Mouse (Mus musculus) liver, postnatal 0 days (tissue): Measurements from ENCODE around the gene Fam98c. TPM values are rescaled to one million over a fixed set of nuclear protein-coding genes. Genes with fewer than 3 reads are reported as not detected.
A peak's percentile ranks its signal among the peaks of the same experiment; 100 is the strongest.
"Not testable (repeated sequence)": the region's sequence is repeated elsewhere in the genome, so short reads cannot be mapped to it uniquely, and the experiment has no call there.

ENCODE experiments used
- ATAC-seq: fragments of 200-750 bp; cut with Nextera tagmentation; 2 replicates; pipeline ENCODE4 v1.8.0; 2017; ENCODE audit warnings: mild to moderate bottlenecking, moderate library complexity
- DNase-seq: peaks from one replicate; pipeline ENCODE4 v3.0.0-alpha.2; 2016
- H3K27ac ChIP-seq: fragments of 300-500 bp; sonication (generic); 2 replicates; pipeline ENCODE4 v1.5.1; 2014; ENCODE audit warnings: antibody characterized with exemption, moderate library complexity, mild to moderate bottlenecking, low read depth
- H3K27me3 ChIP-seq: fragments of 300-500 bp; sonication (generic); 2 replicates; pipeline ENCODE4 v1.6.1; 2014; ENCODE audit warnings: low read length, control low read depth, mixed read lengths; ENCODE audit not compliant: insufficient read depth
- H3K36me3 ChIP-seq: fragments of 300-500 bp; sonication (generic); replicated peaks from 2 replicates; pipeline ENCODE4 v1.6.1; 2014; ENCODE audit warnings: mild to moderate bottlenecking, control low read depth, low read length, moderate library complexity, mixed read lengths; ENCODE audit not compliant: insufficient read depth
- H3K4me1 ChIP-seq: fragments of 300-500 bp; sonication (generic); 2 replicates; pipeline ENCODE4 v1.6.1; 2014; ENCODE audit warnings: antibody characterized with exemption, mild to moderate bottlenecking, control low read depth; ENCODE audit not compliant: insufficient read depth
- H3K4me2 ChIP-seq: fragments of 300-500 bp; sonication (generic); 2 replicates; pipeline ENCODE4 v1.6.1; 2014; ENCODE audit warnings: low read depth, mild to moderate bottlenecking, low read length, moderate library complexity, mixed read lengths
- H3K4me3 ChIP-seq: fragments of 300-500 bp; sonication (generic); 2 replicates; pipeline ENCODE4 v1.5.1; 2014; ENCODE audit warnings: low read depth, low read length
- H3K9ac ChIP-seq: fragments of 300-500 bp; sonication (generic); replicated peaks from 2 replicates; pipeline ENCODE4 v1.6.1; 2014; ENCODE audit warnings: mild to moderate bottlenecking, moderate library complexity
- H3K9me3 ChIP-seq: fragments of 300-500 bp; sonication (generic); 2 replicates; pipeline ENCODE4 v1.6.1; 2016; ENCODE audit warnings: mild to moderate bottlenecking, control low read depth, low read length, mixed read lengths
- CTCF ChIP-seq: sonication (generic); IDR thresholded peaks from 2 replicates; pipeline ENCODE4 v1.5.1; 2016; ENCODE audit warnings: antibody characterized with exemption, low read depth
- EP300 ChIP-seq: IDR thresholded peaks from 2 replicates; pipeline ENCODE4 v1.6.1; 2016; ENCODE audit warnings: antibody characterized with exemption, low read depth, mild to moderate bottlenecking
- WGBS: fragments of 180-500 bp; shearing (Covaris S2); extraction: QIAGEN DNeasy Blood & Tissue Kit; methylation state at CpG from one replicate; pipeline ENCODE4 v1.1.7; 2014; ENCODE audit not compliant: insufficient replicate concordance; 5-methylcytosine and 5-hydroxymethylcytosine counted together
- polyA plus RNA-seq: library from polyadenylated mRNA; unstranded; fragments of >200 nt; fragmentation: Nextera tagmentation; extraction: Ambion mirVana; gene quantifications from 2 replicates; pipeline ENCODE4 v1.2.1, GENCODE M21; 2015

Fam98c gene
- polyA plus RNA-seq, 1 experiment from 2014 or later: 10.5 TPM

GRCm38 (mm10) chr7:29144006-29144405 is 12.0 kb downstream of the Fam98c start:
- TF ChIP-seq EP300 (no peak), CTCF (no peak)
- Histone ChIP-seq H3K27ac (no peak overlapping the region), H3K9ac (no peak overlapping the region), H3K9me3 (no peaks in the 10 kb centered on the region), H3K27me3 (no peaks in the 10 kb centered on the region), H3K36me3 (no peaks in the 10 kb centered on the region), H3K4me3 (no peak overlapping the region), H3K4me1 (peaks cover 4% of the 10 kb centered on the region; the same call in 1 of the 2 replicates), H3K4me2 (no peak overlapping the region)
- ATAC-seq: no peak
- DNase-seq: no peak
- WGBS: 61% methylated on average over 4 of the region's 4 CpGs

DNA sequence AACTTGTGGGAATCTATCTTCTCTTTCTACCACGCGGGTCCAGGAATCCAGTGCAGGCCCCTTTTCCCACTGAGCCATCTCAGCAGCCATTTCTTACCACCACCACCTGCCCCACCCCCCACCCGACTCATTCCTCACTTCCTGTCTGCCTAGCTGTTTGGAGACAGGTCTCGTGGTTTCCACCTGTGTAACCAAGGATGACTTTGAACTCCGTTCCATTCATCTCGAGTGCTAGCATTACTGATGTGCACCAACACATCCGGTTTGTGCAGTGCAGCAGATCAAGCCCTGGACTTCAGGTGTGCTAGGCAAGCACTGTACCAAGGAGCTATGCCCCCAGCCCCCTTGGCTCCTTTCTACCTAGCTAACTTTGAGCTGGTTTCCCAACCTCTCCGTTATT is 14.6 kb downstream of the Fam98c start:
- DNase-seq: no peak

DNA sequence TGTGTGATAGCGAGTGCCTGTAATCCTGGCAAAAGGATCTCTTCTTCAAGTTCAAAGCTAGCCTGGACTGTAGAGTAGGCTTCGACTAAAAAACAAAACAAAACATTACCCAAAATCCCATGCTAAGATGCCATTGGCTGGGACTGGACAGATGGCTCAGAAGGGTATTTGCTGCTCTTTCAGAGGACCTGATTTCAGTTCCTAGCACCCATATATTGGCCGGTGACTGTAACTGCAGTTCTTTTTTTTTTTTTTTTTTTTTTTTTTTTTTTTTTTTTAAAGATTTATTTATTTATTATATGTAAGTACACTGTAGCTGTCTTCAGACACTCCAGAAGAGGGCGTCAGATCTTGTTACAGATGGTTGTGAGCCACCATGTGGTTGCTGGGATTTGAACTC is 16.8 kb downstream of the Fam98c start:
- not testable (repeated sequence) for H3K36me3 ChIP-seq, H3K9me3 ChIP-seq, H3K27me3 ChIP-seq, ATAC-seq, H3K9ac ChIP-seq, H3K27ac ChIP-seq, H3K4me1 ChIP-seq, H3K4me3 ChIP-seq, DNase-seq, H3K4me2 ChIP-seq
- whole genome bisulfite sequencing: 82% methylated on average over 3 of the region's 4 CpGs

More for the DNA sequence above, 14.6 kb downstream of the Fam98c start:
- no peak overlapping the region for H3K9ac ChIP-seq
- TF ChIP-seq EP300 (no peak), CTCF (no peak)
- no peaks in the 10 kb centered on the region for H3K9me3 ChIP-seq
- 61% methylated on average over 8 of the region's 8 CpGs for WGBS
- H3K27me3 ChIP-seq: no peaks in the 10 kb centered on the region
- H3K27ac ChIP-seq: no peak overlapping the region
- ATAC-seq: no peak
- no peaks in the 10 kb centered on the region for H3K36me3 ChIP-seq
- no peak overlapping the region for H3K4me2 ChIP-seq
- peaks cover 4% of the 10 kb centered on the region; the same call in 1 of the 2 replicates for H3K4me1 ChIP-seq
- H3K4me3 ChIP-seq: no peak overlapping the region

DNA sequence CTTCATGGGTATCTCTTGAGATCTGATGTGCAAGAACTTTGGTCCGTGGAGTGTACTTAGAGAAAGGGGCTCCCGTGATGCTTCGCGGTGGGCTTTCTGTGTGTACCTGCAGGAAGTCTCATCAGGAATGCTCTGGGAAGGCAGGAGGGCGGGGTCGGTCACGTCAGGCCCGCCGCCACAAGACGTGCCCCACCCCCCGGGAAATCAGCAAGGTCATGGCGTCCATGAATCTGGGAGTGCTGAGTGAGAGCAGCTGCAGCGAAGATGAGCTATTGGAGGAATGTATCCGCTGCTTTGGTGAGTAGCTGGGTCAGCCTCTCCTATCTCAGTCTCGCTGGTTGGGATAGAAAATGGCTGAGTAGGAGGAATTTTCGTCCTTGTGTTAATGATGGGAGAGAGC is 18.6 kb downstream of the Fam98c start:
- Histone ChIP-seq H3K36me3 (no peaks in the 10 kb centered on the region), H3K4me1 (no peaks in the 10 kb centered on the region), H3K27ac (no peak overlapping the region), H3K9me3 (no peaks in the 10 kb centered on the region), H3K27me3 (no peaks in the 10 kb centered on the region), H3K4me2 (no peak overlapping the region), H3K9ac (no peak overlapping the region), H3K4me3 (no peak overlapping the region)
- TF ChIP-seq EP300 (no peak), CTCF (no peak)
- ATAC-seq (no peak), DNase-seq (no peak)
- WGBS: 59% methylated on average over 16 of the region's 16 CpGs

DNA sequence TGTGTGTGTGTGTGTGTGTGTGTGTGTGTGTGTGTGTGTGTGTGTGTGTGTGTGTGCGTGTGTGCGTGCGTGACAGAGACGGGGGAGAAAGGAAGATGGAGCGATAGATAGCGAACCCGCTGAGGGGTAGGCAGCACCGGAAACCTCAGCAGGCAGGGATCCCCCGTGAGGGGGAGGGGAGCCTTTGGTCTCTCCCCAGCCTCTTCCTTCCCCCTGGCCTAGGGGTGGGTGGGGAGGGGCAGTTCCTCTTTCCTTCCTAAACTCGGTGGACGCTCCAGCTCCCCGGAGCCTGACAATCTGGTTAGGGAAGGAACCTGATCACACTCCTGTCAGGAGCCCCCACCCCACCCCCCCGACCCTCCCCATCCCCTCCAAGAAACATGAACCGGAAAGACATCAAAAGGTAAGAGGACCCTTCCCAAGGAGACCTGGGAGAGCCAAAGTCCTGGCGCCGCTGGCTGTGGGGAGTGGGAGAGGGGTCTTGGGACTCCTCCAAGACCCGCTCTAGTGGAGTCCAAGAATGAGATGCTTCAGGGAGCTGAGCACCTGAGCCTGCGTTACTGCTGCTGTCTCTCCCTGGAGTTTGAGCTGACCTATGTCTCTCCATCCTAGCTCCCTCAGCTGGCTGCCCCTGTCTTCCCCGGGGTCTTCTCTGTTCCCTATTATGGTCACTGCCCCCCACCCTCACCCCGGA is 21.2 kb downstream of the Fam98c start, which contains the start of gene Rasgrp4:
Gene Rasgrp4 (plus strand): TSS at position 159 of the 694 bp plus-strand sequence.
- Histone ChIP-seq H3K27me3 (no peaks in the 10 kb centered on the region), H3K4me1 (no peaks in the 10 kb centered on the region), H3K4me3 (peak within 1 kb of the TSS; percentile 43), H3K9ac (peak within 1 kb of the TSS; percentile 56), H3K9me3 (no peaks in the 10 kb centered on the region), H3K36me3 (no peaks in the 10 kb centered on the region), H3K4me2 (peak within 1 kb of the TSS; percentile 58), H3K27ac (no peak within 1 kb of the TSS)
- 0 out of 2 replicates have a peak, but pooled peaks have one; percentile 23 for ATAC-seq
- 2% methylated on average over 17 of the region's 20 CpGs for WGBS
- peak; percentile 63 for DNase-seq
- no peak for TF ChIP-seq EP300
- TF ChIP-seq CTCF: no peak

DNA sequence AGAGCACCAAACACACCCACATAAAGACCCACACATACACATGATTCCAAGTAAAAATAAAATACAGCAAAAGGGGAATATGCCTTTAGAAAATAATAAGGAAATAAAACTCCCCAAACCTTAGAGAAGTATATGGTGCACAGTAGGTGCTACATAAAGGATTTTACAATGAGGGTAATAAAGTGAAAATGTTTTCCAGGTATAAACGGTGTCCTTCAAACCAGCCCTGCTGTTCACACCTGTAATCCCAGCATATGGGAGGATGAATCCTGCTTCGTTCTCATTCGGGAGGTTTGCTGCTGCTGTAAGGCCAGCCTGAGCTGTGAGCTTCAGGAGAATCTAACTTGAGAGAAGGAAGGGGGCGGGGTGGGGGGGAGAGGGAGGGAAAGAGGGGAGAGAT is 21.8 kb downstream of the Fam98c start:
- H3K4me3 ChIP-seq: peak overlapping the region; percentile 17; the same call in 1 of the 2 replicates
- no peaks in the 10 kb centered on the region for H3K27me3 ChIP-seq
- 3% methylated on average over 4 of the region's 4 CpGs for WGBS
- no peak overlapping the region for H3K27ac ChIP-seq
- H3K9me3 ChIP-seq: no peaks in the 10 kb centered on the region
- peak overlapping the region; percentile 58 for H3K4me2 ChIP-seq
- no peak for ATAC-seq
- no peaks in the 10 kb centered on the region for H3K4me1 ChIP-seq
- H3K36me3 ChIP-seq: no peaks in the 10 kb centered on the region
- DNase-seq: no peak
- H3K9ac ChIP-seq: no peak overlapping the region
- no peak for TF ChIP-seq EP300
- TF ChIP-seq CTCF: no peak
